In genomic region chr9:107936215-107936822, GRCm38 (mm10) we compare ENCODE assay signal across 8 mouse cellular contexts. TPM values are rescaled to one million over a fixed set of nuclear protein-coding genes. Genes with fewer than 3 reads are reported as not detected.
A peak's percentile ranks its signal among the peaks of the same experiment; 100 is the strongest.
DNase-seq lines count a peak whose midpoint lies in the region; ATAC-seq and TF ChIP-seq lines count a peak whose summit lies in the region.
"Had no signal": no experiment of that assay in that cellular context is flagged by ENCODE, and none has a peak within 500 bp of the region (broad histone marks: within the 10 kb centered on the region; RNA-seq: fewer than 3 reads in every experiment).

No protein-coding gene starts in this region.

- TF ChIP-seq POLR2A in embryonic fibroblast, embryonic 13.5 days (IDR thresholded peaks at IDR 0.05; ENCODE audit: low read depth, low read length): no peak

- TF ChIP-seq CTCF in lung, embryonic 14.5 days (IDR thresholded peaks at IDR 0.05; ENCODE audit: low read depth): no peak
- no peak for TF ChIP-seq CTCF in embryonic fibroblast, embryonic 13.5 days (IDR thresholded peaks at IDR 0.05; ENCODE audit: borderline replicate concordance, insufficient read depth, low read length)
- TF ChIP-seq CTCF in midbrain, postnatal 0 days (IDR thresholded peaks at IDR 0.05): no peak

- peak; percentile 47; the same call in 1 of the 2 replicates for ATAC-seq in lung, embryonic 14.5 days (ENCODE audit: insufficient read depth)
- peak; percentile 59 for ATAC-seq in midbrain, postnatal 0 days (ENCODE audit: low FRiP score)

- H3K27ac ChIP-seq in lung, embryonic 14.5 days (ENCODE audit: low read depth): no peak overlapping the region
- H3K27ac ChIP-seq in embryonic fibroblast, embryonic 13.5 days (ENCODE audit: insufficient read depth, low read length): no peak overlapping the region
- no peak overlapping the region for H3K27ac ChIP-seq in midbrain, postnatal 0 days (ENCODE audit: low read depth, low read length)

- no peaks in the 10 kb centered on the region for H3K9me3 ChIP-seq in lung, embryonic 14.5 days (ENCODE audit: low read depth, low read length)
- no peaks in the 10 kb centered on the region for H3K9me3 ChIP-seq in midbrain, postnatal 0 days (ENCODE audit: low read length)

- peaks cover 16% of the 10 kb centered on the region; the same call in 1 of the 2 replicates for H3K27me3 ChIP-seq in lung, embryonic 14.5 days (ENCODE audit: insufficient read depth, low read length)
- no peaks in the 10 kb centered on the region for H3K27me3 ChIP-seq in midbrain, postnatal 0 days (ENCODE audit: insufficient read depth, low read length)

- no peaks in the 10 kb centered on the region for H3K36me3 ChIP-seq in lung, embryonic 14.5 days (ENCODE audit: insufficient read depth)
- no peaks in the 10 kb centered on the region for H3K36me3 ChIP-seq in midbrain, postnatal 0 days (ENCODE audit: insufficient read depth, low read length)

- H3K4me1 ChIP-seq in lung, embryonic 14.5 days (ENCODE audit: insufficient read depth): no peaks in the 10 kb centered on the region; the same call in 1 of the 2 replicates
- peaks cover 4% of the 10 kb centered on the region; the same call in 1 of the 2 replicates for H3K4me1 ChIP-seq in embryonic fibroblast, embryonic 13.5 days (ENCODE audit: control insufficient read depth, insufficient read depth, low read length)
- H3K4me1 ChIP-seq in midbrain, postnatal 0 days (ENCODE audit: insufficient read depth, low read length): 0 out of 2 replicates have a peak, but pooled peaks cover 10% of the 10 kb centered on the region

- H3K9ac ChIP-seq in lung, embryonic 14.5 days: peak overlapping the region; percentile 58
- H3K9ac ChIP-seq in midbrain, postnatal 0 days (replicated peaks; ENCODE audit: low read length, poor library complexity, severe bottlenecking): peak overlapping the region; percentile 76

- WGBS in lung, embryonic 14.5 days: 3% methylated on average over 29 of the region's 29 CpGs
- under 1% methylated on average over 29 of the region's 29 CpGs for WGBS in midbrain, postnatal 0 days

- peak; percentile 19 for DNase-seq in lung, embryonic 14.5 days
- no peak for DNase-seq in lung, postnatal 10 days
- peak; percentile 61 for DNase-seq in layer of hippocampus, adult 9-11 months
- DNase-seq in midbrain, postnatal 0 days (ENCODE audit: low spot score): no peak
- DNase-seq in urinary bladder, adult 2 months (ENCODE audit: low spot score): no peak
- no peak for DNase-seq in cerebellum, adult 18-20 months

- peak overlapping the region; percentile 50 for H3K4me3 ChIP-seq in lung, embryonic 14.5 days (ENCODE audit: low read depth, low read length)
- peak overlapping the region; percentile 14 for H3K4me3 ChIP-seq in embryonic fibroblast, embryonic 13.5 days (ENCODE audit: insufficient read depth, low read length)
- H3K4me3 ChIP-seq in midbrain, postnatal 0 days (ENCODE audit: low read depth, low read length): peak overlapping the region; percentile 67

- peak overlapping the region; percentile 95 for H3K4me2 ChIP-seq in lung, embryonic 14.5 days
- peak overlapping the region; percentile 78 for H3K4me2 ChIP-seq in midbrain, postnatal 0 days (ENCODE audit: low read depth, low read length, poor library complexity, severe bottlenecking)

RNA-seq across cellular contexts. Expression of gene Camkv, which starts 0.8 kb away (rescaled TPM):
- polyA plus RNA-seq in lung, embryonic 14.5 days (2014; fragmentation: Nextera tagmentation; extraction: Ambion mirVana): 2.7 TPM in 2 replicates
- not detected in 2 replicates for polyA plus RNA-seq in embryonic fibroblast, embryonic 13.5 days (2011; ENCODE audit: insufficient read length, low read depth, missing spikeins)
- 133 and 153 TPM in 2 replicates for total RNA-seq in midbrain, postnatal 0 days (2014; rRNA removed)
- polyA plus RNA-seq in midbrain, postnatal 0 days (2015; fragmentation: Nextera tagmentation; extraction: Ambion mirVana): 136 and 149 TPM in 2 replicates
- polyA plus RNA-seq in urinary bladder, adult 2 months (2012; rRNA removed): 0.12 and 0.15 TPM in 2 replicates
- total RNA-seq: neutrophil, adult 5-6 weeks had no signal

RNA-seq across cellular contexts. Expression of gene Actl11, which starts 8.1 kb away (rescaled TPM):
- not detected in 2 replicates for polyA plus RNA-seq in lung, embryonic 14.5 days (2014; fragmentation: Nextera tagmentation; extraction: Ambion mirVana)
- not detected in 2 replicates for polyA plus RNA-seq in embryonic fibroblast, embryonic 13.5 days (2011; ENCODE audit: insufficient read length, low read depth, missing spikeins)
- 0.05 TPM in 1 of 2 replicates, not detected in the other for total RNA-seq in midbrain, postnatal 0 days (2014; rRNA removed)
- not detected in 2 replicates for polyA plus RNA-seq in midbrain, postnatal 0 days (2015; fragmentation: Nextera tagmentation; extraction: Ambion mirVana)
- not detected in 2 replicates for polyA plus RNA-seq in urinary bladder, adult 2 months (2012; rRNA removed)
- total RNA-seq: neutrophil, adult 5-6 weeks had no signal

RNA-seq across cellular contexts. Expression of gene Traip, which starts 13.6 kb away (rescaled TPM):
- 30.7 and 31.2 TPM in 2 replicates for polyA plus RNA-seq in lung, embryonic 14.5 days (2014; fragmentation: Nextera tagmentation; extraction: Ambion mirVana)
- 11.1 and 13.5 TPM in 2 replicates for polyA plus RNA-seq in embryonic fibroblast, embryonic 13.5 days (2011; ENCODE audit: insufficient read length, low read depth, missing spikeins)
- 9.0 and 11.4 TPM in 2 replicates for total RNA-seq in midbrain, postnatal 0 days (2014; rRNA removed)
- 11.6 and 12.0 TPM in 2 replicates for polyA plus RNA-seq in midbrain, postnatal 0 days (2015; fragmentation: Nextera tagmentation; extraction: Ambion mirVana)
- 0.59 and 1.1 TPM in 2 replicates for polyA plus RNA-seq in urinary bladder, adult 2 months (2012; rRNA removed)

RNA-seq across cellular contexts. Expression of gene Mst1r, which starts 29.6 kb away (rescaled TPM):
- 1.7 and 2.2 TPM in 2 replicates for polyA plus RNA-seq in lung, embryonic 14.5 days (2014; fragmentation: Nextera tagmentation; extraction: Ambion mirVana)
- 0.61 and 1.6 TPM in 2 replicates for polyA plus RNA-seq in embryonic fibroblast, embryonic 13.5 days (2011; ENCODE audit: insufficient read length, low read depth, missing spikeins)
- 1.2 and 1.8 TPM in 2 replicates for total RNA-seq in midbrain, postnatal 0 days (2014; rRNA removed)
- 1.1 and 1.2 TPM in 2 replicates for polyA plus RNA-seq in midbrain, postnatal 0 days (2015; fragmentation: Nextera tagmentation; extraction: Ambion mirVana)
- polyA plus RNA-seq in urinary bladder, adult 2 months (2012; rRNA removed): 39.2 and 55.3 TPM in 2 replicates

RNA-seq across cellular contexts. Expression of gene Uba7, which starts 39.0 kb away (rescaled TPM):
- polyA plus RNA-seq in lung, embryonic 14.5 days (2014; fragmentation: Nextera tagmentation; extraction: Ambion mirVana): 18.1 and 18.8 TPM in 2 replicates
- polyA plus RNA-seq in embryonic fibroblast, embryonic 13.5 days (2011; ENCODE audit: insufficient read length, low read depth, missing spikeins): 18.8 and 27.3 TPM in 2 replicates
- 1.9 and 4.2 TPM in 2 replicates for total RNA-seq in midbrain, postnatal 0 days (2014; rRNA removed)
- 5.0 and 5.7 TPM in 2 replicates for polyA plus RNA-seq in midbrain, postnatal 0 days (2015; fragmentation: Nextera tagmentation; extraction: Ambion mirVana)
- 62.1 and 75.1 TPM in 2 replicates for polyA plus RNA-seq in urinary bladder, adult 2 months (2012; rRNA removed)

Comparison
In these comparisons a context has a peak if more than half of its experiments do, and no peak if none do; other contexts are left out.
1. DNase-seq: peak in lung, embryonic 14.5 days (single experiment) and layer of hippocampus, adult 9-11 months (single experiment); none in lung, postnatal 10 days (single experiment), midbrain, postnatal 0 days (single experiment), urinary bladder, adult 2 months (single experiment) and cerebellum, adult 18-20 months (0 of 2).
2. H3K4me3 ChIP-seq: peak in every context shown above with its lines; median percentile 67 in midbrain, postnatal 0 days; 50 in lung, embryonic 14.5 days; 14 in embryonic fibroblast, embryonic 13.5 days.
3. RNA of gene Camkv, which starts 0.8 kb away (polyA plus RNA-seq): 136 to 149 TPM in midbrain, postnatal 0 days; 2.7 TPM in lung, embryonic 14.5 days, 0.12 to 0.15 TPM in urinary bladder, adult 2 months and not detected in embryonic fibroblast, embryonic 13.5 days; every median in the first group is over 10 times any median in the second.